Mouse (Mus musculus) cerebellum, adult 11-12 months (tissue): ENCODE results near the gene H2afx.
"Not testable (repeated sequence)": the region's sequence is repeated elsewhere in the genome, so short reads cannot be mapped to it uniquely, and the experiment has no call there.

Source experiments
- DNase-seq: peaks from one replicate; pipeline ENCODE4 v3.0.0; 2022

H2afx gene

DNA sequence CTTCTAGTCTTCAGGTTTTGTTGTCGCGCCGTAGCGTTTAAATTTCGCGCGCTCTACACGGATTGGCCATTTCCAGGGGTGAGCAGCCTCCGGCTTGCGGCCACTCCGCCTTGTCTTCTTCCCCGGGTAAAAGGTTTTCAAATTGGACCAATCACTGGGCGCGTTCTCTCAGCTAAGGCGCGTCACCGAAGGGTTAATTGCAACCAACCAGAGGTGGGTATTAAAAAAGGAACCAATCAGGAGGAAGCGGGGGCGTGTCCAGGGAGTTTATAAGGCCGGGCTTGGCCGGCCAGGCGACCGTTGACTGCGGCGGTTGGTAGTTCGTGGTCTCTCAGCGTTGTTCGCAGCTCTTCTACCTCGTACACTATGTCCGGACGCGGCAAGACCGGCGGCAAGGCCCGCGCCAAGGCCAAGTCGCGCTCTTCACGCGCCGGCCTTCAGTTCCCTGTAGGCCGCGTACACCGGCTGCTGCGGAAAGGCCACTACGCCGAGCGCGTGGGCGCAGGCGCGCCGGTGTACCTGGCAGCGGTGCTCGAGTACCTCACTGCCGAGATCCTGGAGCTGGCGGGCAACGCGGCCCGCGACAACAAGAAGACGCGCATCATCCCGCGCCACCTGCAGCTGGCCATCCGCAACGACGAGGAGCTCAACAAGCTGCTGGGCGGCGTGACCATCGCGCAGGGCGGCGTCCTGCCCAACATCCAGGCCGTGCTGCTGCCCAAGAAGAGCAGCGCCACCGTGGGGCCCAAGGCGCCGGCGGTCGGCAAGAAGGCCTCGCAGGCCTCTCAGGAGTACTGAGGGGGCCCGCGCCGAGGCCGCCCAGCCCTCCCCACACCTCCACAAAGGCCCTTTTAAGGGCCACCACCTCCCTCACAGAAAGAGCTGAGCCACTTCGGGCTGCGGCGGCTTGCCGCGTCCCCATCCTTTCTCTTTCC, at the start of gene H2afx:
TSS of gene H2afx (plus strand) at position 299 of the 935 bp plus-strand sequence.
- peak; percentile 100 for DNase-seq

DNA sequence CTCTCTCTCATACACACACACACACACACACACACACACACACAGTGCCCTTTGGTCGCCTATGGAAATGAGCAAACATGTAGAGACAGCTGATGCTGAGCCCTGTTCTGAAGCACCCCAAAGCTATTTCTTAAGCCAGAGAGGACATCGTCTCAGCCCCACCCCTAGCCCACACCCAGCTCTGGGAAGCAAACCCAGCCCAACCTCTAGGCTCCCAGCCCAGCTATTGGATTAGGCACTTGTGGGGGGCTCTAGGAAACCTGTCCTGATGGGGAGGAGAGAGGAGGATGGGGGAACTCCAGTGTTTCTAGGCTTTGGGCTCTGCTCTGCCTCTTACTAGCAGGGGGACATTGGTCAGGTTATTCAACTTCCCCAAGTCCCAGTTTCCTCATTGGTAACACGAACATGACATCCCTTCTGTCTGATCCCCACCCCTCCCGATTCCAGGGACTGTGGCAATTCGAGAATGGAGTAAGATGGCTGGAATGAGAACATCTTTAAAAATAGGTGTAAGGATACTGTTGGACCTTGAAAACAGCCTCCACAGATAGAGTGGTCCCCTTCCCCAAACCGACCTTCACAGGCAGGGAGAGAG, 48.1 kb upstream of the H2afx start:
- DNase-seq, result no peak

DNA sequence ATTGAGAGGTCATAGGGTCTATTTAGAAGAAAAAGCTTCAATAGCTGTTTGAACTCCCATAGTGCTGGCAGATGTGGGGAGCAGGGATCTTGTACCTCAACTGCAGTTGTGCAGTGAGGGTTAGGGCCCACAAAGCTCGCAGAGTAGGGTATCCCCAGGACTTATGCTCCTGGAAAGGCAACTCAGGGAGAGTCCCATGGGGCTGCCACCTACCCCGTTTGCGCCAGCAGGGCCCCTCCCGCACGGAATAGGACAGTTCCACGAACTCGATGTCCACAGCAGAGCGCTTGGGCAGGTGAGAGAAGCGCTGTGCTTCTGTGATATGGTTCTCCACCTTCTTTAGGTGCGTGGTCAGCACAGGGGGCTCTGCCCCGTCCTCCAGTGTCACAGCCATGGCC, 47.5 kb upstream of the H2afx start:
- DNase-seq, result no peak

DNA sequence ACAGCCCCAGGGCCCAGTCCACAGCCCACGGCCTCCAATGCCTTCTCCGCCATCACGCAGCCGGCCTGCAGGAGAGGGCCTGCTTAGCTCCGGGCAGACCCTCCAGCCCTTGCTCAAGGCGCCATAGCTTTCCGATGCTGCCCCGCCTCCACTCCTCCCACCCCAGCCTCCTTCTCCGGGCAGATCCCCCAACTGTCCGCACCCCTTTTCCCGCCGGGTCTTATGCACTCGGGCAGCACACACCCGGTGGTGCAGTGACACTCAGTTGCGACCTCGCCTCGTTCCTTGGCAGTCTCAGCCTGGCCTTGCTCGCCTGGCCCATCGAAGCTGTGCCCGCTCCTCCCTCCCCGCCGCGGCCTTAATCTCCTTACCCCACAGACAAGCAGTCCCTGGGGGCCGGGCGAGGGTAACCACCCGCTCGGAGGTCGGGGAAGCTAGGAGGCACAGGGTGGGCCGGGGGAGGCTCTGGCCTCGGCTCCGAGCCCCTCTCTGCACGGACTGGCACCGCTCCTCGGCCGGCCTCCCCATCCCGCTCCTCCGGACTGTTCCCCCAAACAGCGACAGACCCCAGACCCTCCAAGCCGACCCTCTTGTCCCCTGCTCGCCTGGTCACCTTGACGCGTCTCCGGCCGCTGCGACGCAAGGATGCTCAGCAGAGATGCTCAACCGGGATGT, 47.0 kb upstream of the H2afx start:
- peak; percentile 61 for DNase-seq

DNA sequence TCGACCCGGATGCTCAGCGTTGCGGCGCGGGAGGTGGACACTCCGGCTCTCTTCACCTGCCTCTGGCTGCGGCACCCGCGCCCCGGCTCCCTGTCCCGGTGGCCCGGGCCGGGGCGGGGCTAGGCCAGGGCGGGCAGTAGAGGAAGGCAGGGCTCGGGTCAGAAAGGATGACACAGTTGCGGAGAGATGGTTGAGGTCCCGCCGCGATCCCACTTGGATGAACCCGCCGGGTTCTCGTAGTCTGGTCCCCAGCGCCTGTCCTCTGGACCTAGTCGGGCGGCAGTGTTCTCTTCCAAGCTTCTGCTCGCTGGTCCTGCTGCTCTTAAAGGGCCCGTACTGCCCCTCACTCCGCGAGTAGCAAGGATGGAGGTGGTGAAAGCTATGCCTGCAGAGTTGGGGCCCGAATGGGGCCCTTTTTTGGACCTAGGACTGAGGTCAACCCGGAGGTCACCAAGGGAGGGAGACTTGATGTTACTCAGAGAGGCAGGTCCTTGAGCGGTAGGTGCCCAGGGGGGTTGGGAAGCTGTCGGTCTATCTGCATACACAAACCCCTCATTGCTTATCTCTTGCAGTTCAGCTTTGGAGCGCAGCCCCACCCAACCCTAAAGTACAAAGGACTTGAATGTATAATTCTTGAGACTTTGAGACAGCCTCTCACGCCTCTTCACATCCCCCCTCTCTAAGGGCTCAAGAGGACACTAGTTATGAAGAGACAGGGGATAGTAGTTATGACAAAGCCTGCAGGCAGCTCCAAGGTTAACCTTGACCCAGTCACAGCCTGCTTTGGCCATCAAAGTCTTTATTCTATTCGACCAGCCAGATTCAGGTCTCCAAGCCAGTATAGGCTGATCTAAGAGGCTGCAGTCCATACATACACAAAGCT, 46.2 kb upstream of the H2afx start, which contains the start of gene Abcg4:
TSS of gene Abcg4 (minus strand) at position 540 of the 883 bp plus-strand sequence.
- peak; percentile 68 for DNase-seq

DNA sequence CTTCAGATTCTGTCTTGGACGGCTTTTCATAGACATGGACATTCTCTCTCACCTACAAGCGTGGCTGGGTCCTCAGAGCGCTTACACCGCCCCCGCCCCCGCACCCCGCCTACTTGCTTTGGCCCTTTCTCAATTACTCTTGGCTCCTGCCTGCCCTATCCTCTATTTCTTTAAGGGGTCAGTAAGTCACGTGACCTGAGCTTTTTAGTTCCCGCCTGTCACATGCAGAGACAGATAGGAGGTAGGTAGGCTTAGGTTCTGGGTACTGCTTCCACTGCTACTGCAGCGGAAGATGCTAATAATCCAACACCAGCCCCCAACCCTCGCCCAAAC, 45.6 kb upstream of the H2afx start:
- no peak for DNase-seq

DNA sequence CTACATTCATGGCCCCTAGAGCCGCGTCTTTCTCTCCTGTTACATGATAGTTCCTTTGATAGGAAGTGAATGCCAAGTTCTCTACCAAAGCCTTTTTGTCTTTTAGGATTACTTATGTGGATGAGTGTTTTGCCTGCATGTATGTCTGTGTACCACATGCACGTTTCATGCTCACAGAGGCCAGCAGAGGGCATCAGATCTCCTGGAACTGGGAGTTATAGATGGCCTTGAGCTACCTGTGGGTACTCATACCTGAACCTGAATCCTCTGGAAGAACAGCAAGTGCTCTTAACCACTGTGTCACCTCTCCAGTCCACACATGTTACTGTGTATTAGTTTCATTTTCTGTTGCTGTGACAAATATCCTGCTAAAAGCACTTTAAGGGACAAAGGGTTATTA, 42.0 kb upstream of the H2afx start:
- DNase-seq, result no peak

DNA sequence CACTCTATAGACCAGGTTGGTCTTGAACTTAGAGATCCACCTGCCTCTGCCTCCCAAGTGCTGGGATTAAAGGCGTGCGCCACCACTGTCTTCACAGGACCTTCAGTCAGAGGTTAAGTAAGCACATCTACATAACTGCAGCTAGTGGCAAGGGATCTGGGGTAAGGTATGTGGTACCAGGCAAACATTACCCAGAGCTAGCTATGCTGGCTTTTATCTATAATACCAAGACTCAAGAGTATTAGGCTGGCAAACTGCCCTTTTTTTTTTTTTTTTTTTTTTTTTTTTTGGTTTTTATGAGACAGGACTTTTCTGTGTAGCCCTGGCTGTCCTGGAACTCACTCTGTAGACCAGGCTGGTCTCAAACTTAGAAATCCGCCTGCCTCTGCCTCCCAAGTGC, 34.5 kb upstream of the H2afx start:
- not testable (repeated sequence) for DNase-seq

DNA sequence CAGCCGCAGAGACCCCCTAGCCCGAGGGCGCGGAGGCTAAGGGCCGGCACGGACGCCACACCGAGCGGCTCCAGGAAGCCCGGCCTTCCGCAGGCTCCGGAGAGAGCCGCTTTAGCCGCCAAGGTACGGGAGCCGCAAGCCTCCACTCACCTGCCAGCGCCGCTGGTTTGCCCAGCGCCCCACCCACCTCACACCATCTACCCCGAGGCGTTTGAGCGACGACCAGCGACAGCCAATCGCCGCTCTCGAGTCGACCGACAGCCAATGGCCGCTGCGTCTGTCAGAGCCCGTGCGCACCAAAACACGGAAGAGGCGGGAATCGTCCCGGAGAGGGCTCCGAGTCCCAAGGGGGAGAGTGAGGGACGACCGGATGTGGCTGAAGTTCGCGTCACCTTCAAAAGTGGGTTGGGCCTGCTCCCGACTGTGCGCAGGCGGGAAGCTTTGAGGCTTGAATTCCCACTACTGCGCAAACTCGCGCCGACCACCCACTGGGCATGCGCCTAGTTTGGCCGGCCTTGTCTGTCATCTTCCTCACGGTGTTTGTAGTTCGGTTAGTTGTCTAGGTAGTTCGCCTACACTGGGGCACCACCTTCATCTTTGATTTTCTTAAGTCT, 28.9 kb upstream of the H2afx start, which contains the start of gene Hinfp:
TSS of gene Hinfp (minus strand) at position 206 of the 614 bp plus-strand sequence.
- DNase-seq, result peak; percentile 99

DNA sequence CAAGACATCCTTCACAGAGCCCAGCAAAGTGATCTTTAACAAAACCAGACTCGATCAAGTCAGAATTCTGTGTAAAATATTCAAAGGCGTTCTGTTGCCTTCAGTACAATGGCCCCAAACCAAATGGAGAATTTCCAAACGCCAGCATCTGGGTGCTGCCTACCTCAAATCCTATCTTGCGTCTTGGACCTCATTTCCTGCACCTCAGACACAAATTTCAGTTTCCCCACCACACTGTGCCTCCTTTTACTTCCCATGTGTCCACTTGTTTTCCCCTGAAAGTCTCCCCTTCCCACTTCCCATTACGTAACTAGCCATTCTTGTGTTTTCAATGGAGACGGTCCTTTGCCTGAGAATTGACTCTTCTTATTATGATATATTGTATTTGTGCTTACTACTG, 28.0 kb upstream of the H2afx start:
- DNase-seq, result no peak

DNA sequence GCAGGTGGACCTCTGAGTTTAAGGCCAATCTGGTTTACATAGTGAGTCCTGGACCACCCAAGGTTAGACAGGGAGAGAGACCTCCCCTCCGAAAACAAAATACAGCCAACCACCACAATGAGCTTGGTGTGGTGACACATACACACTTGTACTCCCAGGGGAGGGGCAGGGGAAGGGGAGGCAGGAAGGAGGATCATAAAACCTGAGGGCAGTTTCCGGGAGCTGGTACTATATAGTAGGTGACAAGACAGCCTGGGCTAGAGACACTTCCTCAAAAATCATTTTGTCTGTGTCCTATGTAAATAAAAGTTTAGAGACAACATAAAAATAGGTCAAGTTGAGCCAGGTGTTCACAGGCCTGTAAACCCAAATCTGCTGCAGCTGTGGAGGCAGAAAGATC, 27.2 kb upstream of the H2afx start:
- no peak for DNase-seq

DNA sequence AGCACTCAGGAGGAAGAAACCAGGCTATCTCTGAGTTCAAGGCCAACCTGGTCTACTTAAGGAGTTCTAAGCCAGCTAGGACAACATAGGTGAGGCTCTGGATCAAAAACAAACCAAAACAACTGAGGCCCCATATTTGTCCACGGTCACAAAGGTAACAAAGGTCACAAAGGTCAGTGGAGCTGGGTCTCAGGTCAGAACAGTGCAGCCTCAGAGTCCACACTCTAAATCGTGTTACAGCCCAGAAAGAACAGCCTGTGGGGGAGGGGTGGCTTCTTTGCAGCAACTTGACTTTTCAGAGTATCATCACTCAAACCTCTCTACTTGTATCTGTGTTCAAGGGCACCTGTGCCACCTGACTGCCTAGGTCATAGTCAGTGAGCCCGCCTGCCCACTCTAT, 24.7 kb upstream of the H2afx start:
- DNase-seq, result no peak

DNA sequence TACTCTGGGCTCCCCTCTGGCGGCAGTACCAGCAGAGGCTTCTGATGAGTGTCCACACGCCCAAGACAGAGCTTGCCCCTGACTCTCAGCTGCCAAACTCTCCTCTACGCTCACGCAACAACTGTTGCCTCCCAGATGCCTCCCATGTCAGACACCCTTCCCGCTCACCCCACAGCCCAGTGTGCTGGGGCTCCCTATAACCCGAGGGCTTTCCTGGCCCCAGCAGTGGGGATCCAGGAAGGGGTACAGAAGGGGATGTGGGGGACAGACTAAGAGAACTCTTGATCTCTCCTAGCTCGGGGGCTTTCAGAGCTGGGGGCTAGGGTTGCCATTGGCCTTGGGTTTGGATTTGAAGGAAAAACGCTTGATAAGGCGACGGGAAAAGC, 23.8 kb upstream of the H2afx start:
- no peak for DNase-seq

DNA sequence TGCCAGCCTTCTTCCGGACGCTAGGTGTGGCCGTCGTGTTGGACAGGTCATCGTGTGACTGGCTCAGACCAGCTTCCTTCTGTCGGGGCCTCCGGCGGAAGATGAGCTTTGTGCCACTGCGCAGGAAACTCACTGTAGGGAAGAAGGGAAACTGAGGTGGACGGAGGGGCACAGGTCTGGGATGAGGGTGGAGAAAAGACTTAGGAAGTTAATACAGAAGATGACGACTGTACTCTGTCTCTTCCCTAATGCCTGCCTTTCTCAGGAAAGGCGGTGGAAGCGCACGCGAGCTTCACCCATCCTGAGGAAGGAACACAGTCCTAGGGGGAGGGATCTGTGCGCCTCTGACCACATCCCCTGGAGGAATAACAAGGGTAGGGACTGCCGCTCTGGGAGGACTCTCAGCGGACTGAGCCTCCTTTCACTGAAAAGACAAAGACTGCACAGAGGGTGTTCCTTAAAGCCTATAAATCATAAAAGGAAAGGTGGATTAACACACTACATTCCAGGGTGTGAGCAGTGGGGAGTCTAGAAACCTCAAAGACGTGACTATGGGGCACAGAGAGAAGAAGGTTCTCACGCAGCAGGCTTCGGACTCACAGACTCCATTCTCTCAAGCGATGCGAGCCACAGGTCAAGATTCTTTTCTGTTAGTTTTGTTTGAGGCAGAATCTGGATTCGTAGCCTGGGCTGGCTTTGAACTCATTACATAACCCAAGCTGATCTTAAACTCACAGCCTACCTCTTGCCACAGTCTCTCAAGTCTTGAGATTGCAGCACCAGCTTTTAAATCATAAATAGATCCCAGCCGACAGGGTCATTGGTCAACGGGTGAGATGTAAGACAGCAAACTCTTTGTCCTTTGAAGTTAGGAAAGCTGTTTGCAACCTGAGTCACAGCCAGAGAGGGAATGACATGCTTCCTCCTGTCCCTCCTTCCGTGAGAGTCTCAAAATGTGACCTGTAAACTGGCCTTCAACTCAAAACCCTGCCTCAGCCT, 23.1 kb upstream of the H2afx start:
- DNase-seq, result no peak

DNA sequence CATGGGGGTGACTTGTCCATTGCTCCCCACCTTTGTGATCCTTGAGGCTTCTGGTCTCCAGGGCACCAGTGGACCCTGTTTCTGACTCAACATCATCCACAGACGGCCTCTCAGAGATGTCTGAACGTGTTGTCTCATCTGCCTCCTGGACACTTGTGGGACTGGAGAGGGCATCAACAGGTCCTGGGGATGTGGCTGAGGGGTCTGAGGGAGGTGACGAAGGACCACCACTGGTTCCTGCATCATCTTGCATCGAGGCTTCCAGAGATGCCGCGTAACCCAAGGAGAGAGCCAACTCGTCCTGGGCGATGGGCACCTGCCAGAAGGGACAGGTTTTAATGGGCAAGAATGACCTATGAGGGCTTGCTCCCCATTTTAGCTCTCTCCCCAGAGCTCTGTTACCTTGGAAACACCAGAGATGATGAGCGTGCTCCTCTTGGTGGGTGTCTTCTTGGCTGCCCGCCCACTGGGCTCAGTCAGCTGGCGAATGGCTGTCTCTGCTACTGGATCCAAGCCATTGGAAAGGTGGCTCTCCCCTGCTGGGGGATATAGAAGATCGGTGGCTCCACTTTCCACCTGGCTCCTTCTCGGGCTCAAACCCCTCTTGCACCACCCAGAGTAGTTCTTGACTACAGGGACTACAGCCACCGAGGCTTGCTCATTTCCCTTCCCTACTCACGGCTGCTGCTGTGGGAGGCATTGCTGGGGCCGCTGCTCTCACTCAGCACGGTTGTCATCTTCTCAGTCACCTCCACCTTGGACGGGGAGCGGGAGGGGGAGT, 20.8 kb upstream of the H2afx start:
- DNase-seq, result peak; percentile 65

DNA sequence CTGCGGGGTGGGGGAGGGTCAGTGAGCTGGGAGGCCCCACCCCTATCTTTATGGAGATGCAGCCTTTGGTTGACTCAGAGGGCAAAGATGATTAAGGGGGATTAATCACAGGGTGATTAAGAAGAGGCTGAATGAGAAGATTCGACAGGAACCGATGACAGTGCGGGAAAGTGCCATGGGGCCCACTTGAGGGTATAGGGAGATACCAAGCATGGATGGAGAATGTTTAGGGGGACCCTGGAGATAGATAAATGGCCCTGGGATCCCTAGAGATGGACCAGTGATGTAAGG, 20.3 kb upstream of the H2afx start:
- no peak for DNase-seq

DNA sequence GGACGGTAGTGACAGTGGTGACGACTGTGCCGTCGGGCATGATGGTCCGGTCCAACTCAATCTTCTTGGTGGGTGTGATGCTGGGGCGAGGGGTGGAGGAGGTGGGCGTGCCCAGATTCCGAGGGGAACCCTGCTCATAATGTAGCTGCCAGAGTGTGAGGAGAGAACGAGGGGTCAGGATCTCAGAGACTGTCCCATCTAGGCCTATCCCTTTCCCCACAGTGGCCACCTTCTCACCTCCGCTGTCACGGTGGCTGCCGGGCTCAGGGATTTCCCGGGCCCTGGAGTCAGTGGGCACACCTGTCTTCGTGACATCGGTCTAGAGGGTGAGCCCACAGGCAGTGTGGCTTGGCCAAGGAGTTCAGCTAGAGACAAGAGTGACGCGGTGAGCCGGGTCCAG, 19.6 kb upstream of the H2afx start:
- DNase-seq, result no peak

DNA sequence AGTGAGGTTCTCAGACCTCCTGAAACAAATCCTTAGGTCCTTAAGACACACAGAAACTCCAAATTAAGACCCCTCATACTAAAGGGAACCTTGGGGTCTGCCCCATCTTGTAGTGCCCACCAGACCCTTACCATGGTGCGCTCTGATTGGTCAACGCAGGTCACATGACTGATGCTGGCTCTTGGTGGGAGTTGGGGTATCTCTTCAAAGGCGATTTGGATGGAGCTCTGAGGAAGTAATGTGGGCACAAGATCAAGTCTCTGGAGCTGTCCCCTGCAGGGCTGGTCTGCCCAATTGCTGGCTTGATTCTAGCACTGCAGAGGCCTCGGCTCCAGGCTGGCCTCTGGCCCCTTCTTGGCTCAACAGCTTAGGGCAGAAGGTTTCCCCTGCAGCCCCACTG, 17.0 kb upstream of the H2afx start:
- no peak for DNase-seq

DNA sequence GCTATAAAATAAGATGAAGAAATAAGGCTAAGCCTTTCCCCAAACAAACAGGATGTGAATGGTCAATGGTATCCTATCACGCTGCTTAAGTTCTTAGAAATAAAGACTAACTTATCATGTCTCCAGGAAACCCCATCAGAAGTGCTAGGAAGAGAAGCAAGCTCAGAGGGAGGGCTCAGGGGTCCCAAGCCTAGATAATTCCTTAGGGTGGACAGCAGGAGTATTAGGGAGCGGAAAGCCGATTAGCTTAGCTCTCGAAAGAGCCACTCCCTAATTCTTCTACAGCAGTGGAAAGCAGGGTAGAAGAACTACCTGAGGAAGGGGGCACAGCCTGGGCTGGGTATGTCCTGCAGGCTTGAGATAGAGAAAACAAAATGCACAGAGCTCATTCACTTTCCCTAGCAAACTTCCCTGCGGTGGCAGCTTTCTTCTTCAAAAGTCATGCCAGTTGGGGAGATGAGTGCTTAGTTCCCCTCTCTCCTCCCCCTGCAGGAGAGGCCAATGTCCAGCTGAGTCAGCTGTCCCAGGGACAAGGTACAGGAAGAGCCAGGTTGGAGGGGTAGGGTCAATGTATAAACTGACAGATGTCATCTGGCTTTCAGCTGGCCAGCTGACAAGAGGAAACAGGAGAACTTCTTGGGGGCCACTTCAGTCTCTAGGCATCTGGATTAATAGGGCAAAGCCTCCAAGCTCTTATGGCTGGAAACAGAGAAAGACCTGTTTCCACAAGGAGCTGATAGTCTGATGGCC, 16.2 kb upstream of the H2afx start:
- no peak for DNase-seq

DNA sequence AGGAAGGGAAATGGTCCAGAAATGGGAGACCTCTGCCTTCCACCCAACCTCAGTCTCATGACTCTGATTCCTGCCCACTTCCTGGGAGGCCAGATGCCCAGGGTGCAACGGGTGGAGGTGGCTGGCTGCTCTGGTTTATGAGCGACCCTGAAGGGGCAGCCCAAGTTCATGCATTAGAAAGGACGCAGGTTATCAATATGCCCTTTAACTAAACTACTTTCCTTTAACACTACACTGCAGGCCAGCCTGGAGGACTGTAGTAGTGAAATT, 15.7 kb upstream of the H2afx start:
- DNase-seq, result no peak
